Mouse (Mus musculus) spleen, adult 2 months (tissue): ENCODE measurements around the gene Lpo.

Experiments
- CTCF ChIP-seq: fragments of 200-500 bp; IDR thresholded peaks from 2 replicates; pipeline ENCODE4 v1.5.1; 2011; ENCODE audit warnings: mild to moderate bottlenecking, inconsistent platforms; ENCODE audit not compliant: insufficient read depth, insufficient read length, insufficient replicate concordance; ENCODE audit errors: extremely low read depth
- POLR2A ChIP-seq: fragments of 200-500 bp; IDR thresholded peaks from 2 replicates; pipeline ENCODE4 v1.6.1; 2011; ENCODE audit warnings: low read depth, low read length, inconsistent platforms

DNA sequence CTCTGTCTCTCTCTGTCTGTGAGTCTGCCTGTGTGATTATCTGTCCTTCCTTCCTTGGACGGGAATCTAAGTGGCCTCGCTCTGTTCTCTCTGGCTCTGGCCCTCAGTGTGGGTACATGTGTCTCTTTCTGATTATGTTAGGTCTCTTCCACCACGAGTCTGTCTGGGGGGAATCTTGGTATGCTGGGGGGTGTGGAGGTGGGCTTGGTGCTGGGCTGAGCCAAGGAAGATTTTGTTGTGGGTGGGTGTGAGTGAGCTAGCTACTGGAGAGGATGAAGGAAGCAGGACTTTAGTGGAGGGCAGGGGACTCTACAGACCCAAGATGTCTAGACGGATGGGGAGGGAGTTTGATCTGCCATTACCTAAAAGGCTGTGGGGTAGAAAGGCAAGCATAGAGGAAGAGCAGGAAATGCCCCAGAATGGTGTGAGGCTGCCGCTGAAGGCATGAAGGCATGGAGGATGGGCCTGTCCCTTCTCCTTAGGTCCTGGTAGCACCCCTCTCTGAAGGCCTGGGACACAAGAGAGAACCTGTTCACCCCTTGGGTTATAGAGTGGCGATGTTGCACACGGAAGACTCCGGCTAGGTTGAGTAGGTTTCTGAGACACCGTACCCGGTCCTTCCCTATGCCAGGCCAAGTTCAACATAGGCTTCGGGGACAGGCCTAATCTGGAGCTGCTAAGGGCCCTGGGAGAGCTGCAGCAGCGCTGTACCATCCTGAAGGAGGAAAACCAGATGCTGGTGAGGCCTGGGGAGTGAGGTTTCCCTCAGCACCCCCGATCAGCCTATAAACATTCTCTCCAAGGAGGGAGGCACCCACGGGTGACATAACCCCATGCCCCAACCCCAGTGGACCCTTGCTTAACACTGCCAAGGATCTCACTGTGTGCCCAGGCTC is 66.0 kb downstream of the Lpo start:
- TF ChIP-seq CTCF (no peak), POLR2A (no peak)
